Mouse (Mus musculus) neutrophil, adult 5-6 weeks (primary cell): ENCODE measurements around the gene Adam12. TPM values are rescaled to one million over a fixed set of nuclear protein-coding genes. Genes with fewer than 3 reads are reported as not detected.

Experiments used
- ATAC-seq: fragments of 151-379, 151-347 bp; 2 replicates; pipeline ENCODE4 v1.8.0; 2017; ENCODE audit warnings: mild to moderate bottlenecking, moderate TSS enrichment; ENCODE audit not compliant: insufficient number of reproducible peaks, poor library complexity, low FRiP score, severe bottlenecking; ENCODE audit errors: extremely low read depth
- total RNA-seq: library from RNA; stranded (forward); fragments of 200-1000 nt; gene quantifications from 2 replicates; pipeline ENCODE4 v1.2.3, GENCODE M21; 2017

The Adam12 gene
- total RNA-seq, 1 experiment from 2014 or later: 0.12 TPM

DNA sequence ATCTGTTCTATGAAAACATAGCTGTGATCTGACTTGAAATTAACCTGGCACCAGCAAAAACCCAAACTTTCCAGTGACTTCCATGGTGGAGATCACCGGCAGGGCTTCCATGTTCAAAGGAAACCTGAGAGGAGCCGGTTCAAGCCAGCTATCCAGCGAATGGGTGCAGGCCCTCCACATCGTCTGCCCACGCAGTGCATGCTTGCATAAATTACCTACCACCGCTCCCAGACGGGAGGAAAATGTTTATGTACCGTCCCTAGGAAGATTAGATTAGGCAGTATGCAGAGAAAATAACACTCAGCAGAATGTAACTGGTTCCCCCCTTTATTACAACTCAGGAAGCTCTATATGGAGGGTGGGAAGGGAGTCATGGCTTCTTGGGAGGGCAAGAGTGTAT, 268.4 kb downstream of the Adam12 start:
- no peak for ATAC-seq

DNA sequence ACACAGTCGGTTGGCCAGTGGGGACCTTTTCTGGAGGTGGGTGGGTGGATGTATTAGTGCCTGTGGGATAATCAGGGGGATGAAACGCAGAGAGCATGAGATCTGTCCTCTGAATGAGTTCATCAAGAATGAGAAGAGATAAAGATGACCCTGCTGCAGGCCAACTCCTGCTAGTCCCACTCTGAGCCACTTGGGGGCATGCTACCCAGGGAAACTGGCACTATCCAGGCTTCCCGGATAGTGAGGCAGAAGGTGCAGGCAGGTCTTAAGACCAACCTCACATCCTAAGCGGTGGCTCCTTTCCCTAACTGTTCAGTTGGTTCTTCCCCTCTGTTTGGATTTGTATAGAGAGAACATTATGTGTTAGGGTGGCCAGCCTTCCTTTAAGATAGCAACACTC, 272.7 kb downstream of the Adam12 start:
- no peak for ATAC-seq

DNA sequence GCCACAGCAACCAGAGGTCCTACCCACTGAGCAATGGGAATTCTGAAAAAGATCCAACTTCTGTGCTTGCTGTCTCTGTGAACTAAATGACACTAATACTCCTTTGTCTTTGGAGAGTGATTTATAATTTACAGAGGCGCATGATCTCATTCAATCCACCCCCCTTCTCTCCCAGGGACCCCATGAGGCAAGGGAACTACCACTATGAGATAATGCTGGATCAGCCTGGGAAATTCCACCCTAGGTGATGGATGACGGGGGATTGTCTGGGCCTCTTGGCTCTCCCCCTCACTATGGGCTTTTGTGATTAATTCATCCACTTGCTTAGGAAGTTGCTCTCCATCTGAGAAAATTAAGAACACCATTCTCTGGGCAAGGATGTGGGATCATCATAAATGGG, 274.1 kb downstream of the Adam12 start:
- no peak for ATAC-seq

DNA sequence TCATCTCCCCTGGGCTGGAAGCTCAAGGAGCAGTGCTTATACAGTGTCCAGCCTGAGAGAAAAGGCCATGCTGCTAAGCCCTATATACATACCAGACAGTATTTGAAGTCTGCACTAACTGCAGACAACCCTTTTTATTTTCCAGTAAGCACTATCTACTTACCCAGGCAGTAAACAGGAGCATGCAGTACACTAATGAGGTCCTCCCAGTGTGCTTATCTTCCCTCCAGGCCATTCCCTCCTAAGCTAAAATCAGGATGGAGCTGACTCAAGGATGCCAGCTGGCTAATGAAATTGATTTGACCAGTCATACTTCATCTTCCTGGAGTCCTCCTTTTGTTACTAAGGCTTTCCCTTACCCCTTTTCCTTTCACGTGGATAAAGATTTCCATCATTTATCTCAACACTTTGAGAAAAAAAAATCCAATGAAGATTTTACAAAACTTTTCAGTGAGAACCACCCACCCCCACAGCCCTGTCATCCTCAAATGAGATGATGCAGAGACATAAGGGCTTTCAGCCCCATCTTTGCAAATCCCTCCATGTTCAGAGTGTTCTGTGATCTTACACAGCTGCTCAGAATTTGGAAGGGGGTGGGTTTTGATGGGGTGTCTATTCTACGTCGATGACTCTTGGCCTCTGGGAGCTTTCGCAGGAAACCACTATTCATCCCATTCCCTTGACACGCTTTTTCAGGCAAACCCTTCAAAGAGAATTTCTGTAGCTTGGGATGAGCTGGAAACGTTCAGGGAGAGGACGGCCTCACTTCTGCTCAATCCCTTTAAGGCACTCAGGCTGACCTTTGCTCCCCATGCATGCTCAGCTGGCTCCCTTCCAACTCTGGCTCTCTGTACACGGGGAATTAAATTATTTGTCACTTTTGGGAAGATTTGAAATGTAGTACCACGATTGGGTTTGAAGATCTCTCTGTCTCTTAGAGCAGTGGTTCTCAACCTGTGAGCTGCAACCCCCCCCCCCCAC, 277.5 kb downstream of the Adam12 start:
- no peak for ATAC-seq

DNA sequence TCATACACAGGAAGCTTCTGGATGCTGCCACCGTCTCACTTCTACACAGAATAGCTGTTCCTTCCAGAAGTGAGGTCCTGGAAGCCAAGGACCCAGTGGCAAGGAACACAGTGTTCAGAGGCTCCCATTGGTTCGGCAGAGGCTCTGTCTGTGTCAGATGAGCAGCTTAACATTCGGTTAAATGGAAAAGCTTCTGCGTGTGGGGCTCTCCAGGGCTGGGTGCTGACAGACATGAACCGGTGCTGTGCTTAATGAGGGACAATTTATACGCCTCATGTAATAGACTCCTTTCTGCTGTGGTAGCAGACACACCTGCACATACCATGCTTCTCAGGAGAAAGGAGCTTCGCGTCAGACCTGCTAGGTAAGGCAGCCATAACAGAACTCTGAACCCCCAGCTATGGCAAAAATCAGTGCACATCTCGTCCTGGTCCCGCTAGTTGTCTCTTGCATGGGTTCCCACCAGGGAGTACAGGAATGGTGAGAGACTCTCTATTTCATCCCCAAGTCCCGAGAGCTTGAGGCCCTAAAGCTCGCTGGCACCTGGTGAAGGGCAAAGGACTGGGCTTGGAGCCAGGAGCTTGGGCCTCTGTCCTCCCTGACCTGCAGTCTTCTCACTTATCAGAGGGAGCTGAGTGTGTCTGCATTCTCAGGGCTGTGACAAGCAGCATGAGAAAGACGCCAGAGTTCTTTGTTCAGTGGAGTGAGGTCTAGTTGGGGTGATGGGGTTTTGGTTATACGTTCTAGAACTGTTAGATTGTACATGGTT, 280.0 kb downstream of the Adam12 start:
- ATAC-seq: no peak

DNA sequence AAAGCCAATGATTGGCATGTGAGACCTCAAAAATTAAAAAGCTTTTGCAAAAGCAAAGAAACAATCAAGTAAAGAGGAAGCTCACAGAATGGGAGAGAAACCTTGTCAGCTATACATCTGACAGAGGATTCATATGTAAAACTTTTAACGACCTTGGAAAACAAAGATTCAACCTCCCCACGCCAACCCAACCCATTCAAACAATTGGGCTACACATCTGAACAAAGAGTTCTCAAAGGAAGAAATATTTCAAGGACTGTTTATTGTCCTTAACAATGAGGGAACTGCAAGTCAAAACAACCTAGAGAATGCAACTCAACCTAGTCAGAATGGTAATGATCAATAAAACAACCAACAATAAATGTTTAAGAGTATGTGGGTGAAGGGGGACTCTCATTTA, 284.6 kb downstream of the Adam12 start:
- ATAC-seq: no peak

DNA sequence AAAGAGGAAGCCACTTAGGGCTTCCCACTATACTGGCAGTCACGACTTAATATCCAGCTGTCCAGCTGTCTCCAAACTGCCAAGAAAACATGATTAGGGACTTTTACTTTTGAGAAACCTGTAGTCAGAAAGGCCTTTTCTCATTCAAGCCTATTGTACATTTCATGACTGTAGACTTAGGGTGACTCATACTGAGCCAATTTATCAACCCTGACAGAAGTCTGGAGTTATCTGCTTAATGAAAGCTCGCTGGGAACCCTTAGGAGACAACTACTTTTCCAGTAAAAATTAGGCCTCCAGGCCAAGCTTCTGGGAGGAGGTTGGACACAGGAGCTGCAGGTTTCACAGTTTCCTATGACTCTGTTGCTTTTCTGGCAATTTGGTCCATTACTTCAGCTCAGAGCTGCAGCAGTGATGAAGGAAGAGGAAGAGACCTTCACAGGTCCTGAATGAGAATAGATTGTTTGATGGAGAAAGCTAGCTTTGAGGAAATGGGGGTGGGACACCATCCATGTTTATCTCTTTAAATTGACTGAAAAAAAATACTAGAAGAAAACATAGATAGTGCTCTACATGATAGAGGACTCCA, 285.1 kb downstream of the Adam12 start:
- no peak for ATAC-seq

DNA sequence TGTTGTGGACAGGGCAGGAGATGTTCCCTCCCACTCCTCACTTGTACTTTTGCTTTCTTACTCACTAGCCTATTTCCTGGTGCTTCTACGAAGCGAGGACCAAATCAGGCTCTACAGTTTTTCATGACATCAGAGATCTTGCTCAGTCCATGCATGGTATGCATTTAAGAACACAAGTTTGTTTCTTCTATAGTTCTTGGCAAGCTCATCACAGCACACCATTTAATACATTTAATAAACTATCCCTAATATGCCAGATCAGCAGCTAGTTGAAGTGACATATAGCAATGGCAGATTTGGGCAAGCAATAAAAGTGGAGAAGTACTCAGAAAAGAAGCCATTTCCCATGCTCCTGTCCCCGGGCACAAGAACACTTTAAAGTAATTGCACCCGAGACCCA, 285.8 kb downstream of the Adam12 start:
- ATAC-seq: no peak

DNA sequence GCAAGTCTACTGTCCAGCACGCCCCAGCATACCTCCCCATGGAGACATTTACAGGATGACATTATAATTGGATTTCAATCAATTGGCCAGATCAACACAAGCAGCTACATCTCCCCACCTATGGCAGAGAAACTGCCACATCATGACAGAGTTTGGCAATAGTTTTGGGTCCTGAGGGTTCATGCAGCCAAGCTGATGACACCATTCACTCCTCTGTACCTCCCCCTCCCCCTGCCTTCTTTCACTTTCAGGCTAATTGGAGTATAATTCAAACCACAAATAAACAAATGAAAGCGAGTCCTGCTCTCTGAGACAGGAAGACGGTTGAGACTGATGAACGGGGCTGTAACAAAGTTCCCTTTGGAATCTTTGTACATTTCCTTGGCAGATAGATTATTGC, 291.5 kb downstream of the Adam12 start:
- ATAC-seq: no peak

DNA sequence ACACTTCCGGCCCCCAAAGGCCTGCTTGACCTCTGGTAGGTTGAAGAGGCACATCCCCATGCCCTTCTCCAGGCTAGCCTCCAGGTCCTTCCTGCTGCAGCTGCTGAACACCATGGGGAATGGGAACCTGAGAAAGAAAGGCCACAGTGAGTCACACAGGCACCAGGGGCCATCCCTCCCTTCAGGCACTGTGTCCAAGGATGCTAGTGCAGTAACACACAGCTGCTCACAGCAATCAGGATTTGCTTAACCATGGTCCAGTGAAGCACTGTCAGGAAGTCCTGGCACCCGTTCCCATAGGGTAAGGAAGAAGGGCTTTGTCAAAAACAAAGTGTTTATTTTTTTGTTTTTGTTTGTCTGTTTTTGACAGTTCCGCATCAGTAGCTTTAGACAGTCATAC, 294.5 kb downstream of the Adam12 start:
- ATAC-seq: no peak

DNA sequence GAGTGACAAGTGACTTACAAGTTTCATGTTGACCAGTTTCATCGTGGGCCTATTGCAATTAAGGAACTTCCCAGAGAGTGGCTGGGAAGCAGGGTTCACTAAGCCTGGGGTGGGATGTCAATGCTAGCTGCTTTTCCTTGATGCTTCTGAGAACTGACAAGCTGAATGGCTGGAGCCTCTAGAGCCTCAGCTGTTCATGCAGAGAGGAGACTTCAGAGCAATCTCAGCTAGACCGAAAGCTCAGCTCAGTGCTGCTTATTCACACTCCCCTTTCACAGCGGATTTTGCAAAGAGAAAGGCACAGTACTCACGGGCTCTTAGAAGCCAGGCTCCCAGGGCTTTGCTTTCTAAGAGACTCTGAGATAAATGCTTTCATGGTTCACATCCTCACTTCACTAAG, 295.6 kb downstream of the Adam12 start:
- no peak for ATAC-seq

DNA sequence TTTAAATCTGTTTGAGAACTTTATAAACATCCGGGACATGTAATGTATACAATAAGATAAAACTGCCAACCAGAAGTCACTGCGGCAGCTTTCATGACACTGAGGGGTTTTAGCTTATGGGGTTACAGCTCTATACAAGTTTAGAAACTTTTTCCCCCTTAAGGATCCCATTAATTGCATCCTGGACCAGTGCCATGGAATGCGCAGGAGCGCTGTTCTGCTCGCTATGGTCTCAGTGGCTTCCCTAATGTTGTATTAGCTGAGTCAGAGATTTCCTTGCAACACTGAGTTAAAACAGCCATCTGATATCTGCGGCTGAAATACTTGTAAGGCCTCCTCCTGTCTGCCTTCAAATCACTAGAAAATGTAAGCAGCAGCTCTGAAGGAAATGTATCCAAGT, 298.6 kb downstream of the Adam12 start:
- ATAC-seq: no peak

DNA sequence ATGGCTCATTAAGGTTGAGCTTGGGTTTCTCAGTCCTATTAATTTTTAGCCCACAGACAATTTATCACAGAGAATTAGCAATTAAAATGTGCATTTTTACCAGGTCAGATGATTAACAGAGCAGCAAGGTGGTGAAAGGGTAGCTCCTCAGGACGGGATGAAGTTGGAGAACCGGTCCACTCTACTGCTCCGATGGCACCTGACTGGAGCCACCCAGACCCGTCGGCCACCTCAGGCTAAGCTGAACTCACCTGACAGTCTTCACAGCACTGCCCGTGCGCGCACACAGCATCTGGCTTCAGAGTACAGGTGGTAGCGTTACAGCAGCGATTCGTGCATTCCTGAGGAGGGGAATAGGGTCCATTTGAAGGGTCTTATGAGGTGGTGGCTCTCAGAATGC, 300.5 kb downstream of the Adam12 start:
- ATAC-seq: no peak

DNA sequence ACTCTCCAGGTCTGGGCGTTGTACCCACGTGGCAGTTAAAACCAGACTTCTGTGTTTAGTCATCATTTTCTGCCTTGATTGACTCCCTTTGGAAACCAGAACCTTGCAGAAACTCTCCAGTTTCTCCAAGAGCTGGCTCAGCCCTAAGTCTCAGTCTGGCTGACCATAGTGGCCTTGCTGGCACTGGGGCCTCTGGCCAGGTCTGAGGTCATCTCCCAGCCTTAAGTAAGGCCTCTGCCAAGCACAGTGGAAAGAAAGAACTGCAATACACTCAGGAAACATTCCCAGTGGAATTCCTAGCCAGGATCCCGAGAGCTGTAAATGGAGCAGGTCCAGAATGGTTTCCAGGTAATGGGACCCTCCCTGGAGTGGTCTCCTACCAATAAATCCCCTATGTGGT, 303.0 kb downstream of the Adam12 start:
- ATAC-seq: no peak

DNA sequence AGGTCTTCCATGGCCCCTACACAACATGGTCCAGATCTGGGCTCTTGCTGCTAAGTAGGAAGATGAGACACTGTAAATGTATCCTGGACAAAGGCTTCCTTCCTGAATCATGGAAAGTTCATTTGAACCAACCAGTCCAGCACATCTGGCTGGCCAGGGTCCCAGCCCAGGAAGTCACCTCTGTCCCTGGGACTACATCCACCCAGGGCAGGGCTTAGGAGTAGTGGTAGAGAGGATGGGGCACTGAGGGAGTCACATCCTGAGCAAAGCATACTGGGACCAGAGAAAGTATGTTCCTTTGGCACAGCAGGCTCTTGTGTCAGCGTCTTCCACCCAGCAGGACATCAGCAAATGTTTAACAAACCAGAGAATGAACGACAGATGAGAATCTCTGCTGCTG, 306.2 kb downstream of the Adam12 start:
- ATAC-seq: no peak

DNA sequence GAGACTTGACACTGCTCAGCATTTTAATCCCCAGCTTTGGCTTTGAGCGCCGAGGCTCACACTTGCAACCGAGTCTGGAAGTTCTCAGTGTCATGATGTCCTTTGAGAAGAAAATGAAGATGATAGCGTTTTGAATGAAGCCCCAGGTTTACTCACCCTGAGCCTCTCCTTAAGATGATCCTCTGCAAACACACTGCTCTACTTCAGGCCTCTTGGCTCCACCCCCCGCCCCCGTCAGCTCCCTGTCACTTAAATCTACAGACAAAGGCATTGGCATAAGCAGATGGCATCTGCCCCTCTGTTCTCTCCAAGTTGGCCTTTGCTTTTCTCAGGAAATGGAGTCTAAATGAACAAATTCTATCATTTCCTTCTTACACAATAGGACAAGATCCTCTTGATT, 308.0 kb downstream of the Adam12 start:
- no peak for ATAC-seq

DNA sequence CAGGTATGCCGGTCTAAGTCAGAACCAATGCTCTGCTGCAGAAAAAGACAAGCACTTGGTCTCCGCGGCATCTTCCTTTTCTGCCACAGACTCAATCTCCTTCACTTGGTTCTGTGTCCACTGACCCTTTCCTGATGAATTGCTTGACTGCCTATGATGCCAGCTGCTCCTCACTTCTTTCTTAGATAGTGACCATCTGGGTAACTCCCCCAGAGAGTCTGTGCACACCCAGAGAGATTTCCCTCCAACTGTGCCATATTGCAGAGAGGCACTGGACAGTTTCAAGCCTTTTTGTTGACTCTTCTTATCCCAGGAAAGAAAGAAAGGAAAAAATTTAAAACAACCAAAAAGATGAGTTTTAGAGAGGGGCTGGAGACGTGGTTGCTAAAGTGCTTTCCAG, 310.7 kb downstream of the Adam12 start:
- no peak for ATAC-seq

DNA sequence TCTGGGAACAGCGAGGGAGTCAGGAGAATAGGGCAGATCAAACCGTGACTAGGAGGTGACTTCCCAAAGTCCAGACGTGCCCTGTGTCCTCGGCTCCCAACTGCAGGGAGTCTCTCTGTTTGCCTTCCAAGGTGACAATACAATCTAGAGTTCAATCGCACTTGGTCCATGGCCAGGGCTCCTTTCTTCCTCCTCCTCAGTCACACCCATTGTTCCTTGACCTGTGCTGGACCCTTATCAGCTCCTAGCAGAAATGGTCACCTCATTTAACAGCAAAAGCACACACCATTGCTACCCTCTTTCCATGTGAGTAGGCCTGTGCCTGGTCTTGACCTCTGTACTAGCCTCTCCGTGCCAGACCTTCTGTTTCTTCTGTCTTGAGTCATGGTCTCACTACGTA, 311.2 kb downstream of the Adam12 start:
- ATAC-seq: no peak

DNA sequence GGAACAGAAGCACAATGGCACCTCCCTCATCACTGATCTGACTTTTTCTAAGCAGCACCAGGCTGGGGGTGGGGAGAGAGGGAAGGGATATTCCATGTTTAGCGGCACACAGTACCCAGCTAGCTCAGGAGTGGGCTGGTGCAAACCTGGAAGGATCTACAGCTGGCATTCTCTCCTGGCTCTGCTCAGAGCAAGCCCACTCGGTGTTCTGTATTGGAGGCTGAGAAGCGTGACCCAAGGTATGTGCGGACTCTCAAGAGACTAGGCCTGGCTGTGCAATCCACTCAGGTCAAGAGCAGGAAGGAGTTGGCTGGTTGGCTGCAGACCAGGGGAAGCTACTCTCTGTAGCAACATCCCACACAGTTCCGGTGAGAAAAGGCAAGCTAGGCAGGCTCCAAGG, 312.0 kb downstream of the Adam12 start:
- ATAC-seq: no peak

DNA sequence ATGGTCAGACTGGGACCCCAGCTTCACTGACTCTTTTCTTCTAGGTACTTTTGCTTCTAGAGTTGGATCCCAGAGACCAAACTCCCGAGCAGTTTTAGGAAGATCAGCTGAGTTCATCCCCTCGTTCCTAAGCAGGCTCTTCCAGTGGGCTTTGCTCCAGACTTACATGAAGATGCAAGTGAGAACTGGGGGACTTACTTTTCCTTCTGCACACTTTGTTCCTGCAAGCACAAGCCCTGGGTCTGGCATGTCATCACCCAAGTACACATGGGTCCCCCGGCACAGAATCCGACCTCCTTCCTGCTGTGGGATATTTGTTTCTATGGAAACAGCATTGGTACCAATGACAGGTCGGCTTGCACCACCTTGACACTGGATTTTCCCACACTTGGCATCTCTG, 312.6 kb downstream of the Adam12 start:
- ATAC-seq: no peak
